In genomic region chr14:89573576-89573975, GRCm38 (mm10) we compare ENCODE assay signal across 24 mouse cellular contexts.
DNase-seq lines count a peak whose midpoint lies in the region; ATAC-seq and TF ChIP-seq lines count a peak whose summit lies in the region.
"Had no signal": no experiment of that assay in that cellular context is flagged by ENCODE, and none has a peak within 500 bp of the region (broad histone marks: within the 10 kb centered on the region; RNA-seq: fewer than 3 reads in every experiment).

No protein-coding gene starts in this region.

- no peak overlapping the region for H3K4me3 ChIP-seq in liver, adult 2 months (ENCODE audit: insufficient read depth, low read depth, low read length)
- H3K4me3 ChIP-seq in liver, embryonic 11.5 days (ENCODE audit: low read depth, low read length), result no peak overlapping the region
- H3K4me3 ChIP-seq: embryonic facial prominence, embryonic 12.5 days; embryonic facial prominence, embryonic 15.5 days; erythroblast, embryonic 14.5 days; forebrain, embryonic 10.5 days; forebrain, embryonic 12.5 days had no signal

- TF ChIP-seq POLR2A in liver, adult 2 months (IDR thresholded peaks at IDR 0.05; ENCODE audit: extremely low read depth, insufficient read depth, low read length), result no peak

- ATAC-seq in liver, embryonic 11.5 days (replicated peaks; ENCODE audit: low FRiP score), result no peak
- ATAC-seq in cerebellum, adult (ENCODE audit: insufficient number of reproducible peaks, low FRiP score, low TSS enrichment), result no peak
- ATAC-seq: activated CD4-positive, CD25-positive, alpha-beta regulatory T cell, adult 4 months; forebrain, embryonic 14.5 days; forebrain, embryonic 16.5 days; Patski had no signal

- no peak overlapping the region for H3K9ac ChIP-seq in liver, adult 2 months (ENCODE audit: low read depth, low read length)
- H3K9ac ChIP-seq in liver, embryonic 11.5 days (ENCODE audit: low read depth, low read length), result no peak overlapping the region
- H3K9ac ChIP-seq: embryonic facial prominence, embryonic 12.5 days; embryonic facial prominence, embryonic 15.5 days; forebrain, embryonic 12.5 days had no signal

- no peak overlapping the region for H3K27ac ChIP-seq in liver, adult 2 months (replicated peaks; ENCODE audit: insufficient read depth, low read depth, low read length)
- H3K27ac ChIP-seq in liver, embryonic 11.5 days (ENCODE audit: low read depth, low read length), result no peak overlapping the region
- H3K27ac ChIP-seq: embryonic facial prominence, embryonic 12.5 days; embryonic facial prominence, embryonic 15.5 days; forebrain, embryonic 10.5 days; forebrain, embryonic 12.5 days had no signal

- H3K36me3 ChIP-seq in liver, adult 2 months (ENCODE audit: control insufficient read depth, insufficient read depth, low read length), result no peaks in the 10 kb centered on the region
- no peaks in the 10 kb centered on the region for H3K36me3 ChIP-seq in liver, embryonic 11.5 days (ENCODE audit: control insufficient read depth, insufficient read depth, low read length)
- H3K36me3 ChIP-seq: embryonic facial prominence, embryonic 12.5 days; embryonic facial prominence, embryonic 15.5 days; forebrain, embryonic 10.5 days; forebrain, embryonic 12.5 days had no signal

- DNase-seq in liver, adult 2 months (ENCODE audit: extremely low read depth, low read depth, low spot score), result peak; percentile 9
- no peak for DNase-seq in liver, embryonic 11.5 days (ENCODE audit: low spot score)
- DNase-seq in retina, embryonic 14.5 days (ENCODE audit: low spot score), result peak; percentile 60
- DNase-seq in layer of hippocampus, postnatal 25 days (ENCODE audit: extremely low spot score in 1 of 2, low spot score in 1 of 2), result no peak
- DNase-seq: adrenal gland, adult 8-10 months; adrenal gland, postnatal 14 days; adrenal gland, postnatal 36 days; cerebellum, adult 11 months; cerebellum, adult 18-20 months; cerebellum, adult 8-10 months; cerebellum, adult 9-11 months; cerebellum, postnatal 14 days; cerebellum, postnatal 36 days; embryo, embryonic 11 days had no signal

- no peaks in the 10 kb centered on the region for H3K4me1 ChIP-seq in liver, adult 2 months (ENCODE audit: control insufficient read depth, insufficient read depth, low read length)
- no peaks in the 10 kb centered on the region for H3K4me1 ChIP-seq in liver, embryonic 11.5 days (replicated peaks; ENCODE audit: control insufficient read depth, insufficient read depth, low read length)
- H3K4me1 ChIP-seq: embryonic facial prominence, embryonic 12.5 days; embryonic facial prominence, embryonic 15.5 days; forebrain, embryonic 10.5 days; forebrain, embryonic 12.5 days had no signal

- 64% methylated on average over 3 of the region's 3 CpGs for WGBS in liver, adult 2 months
- WGBS in liver, embryonic 11.5 days, result 65% methylated on average over 3 of the region's 3 CpGs

- no peaks in the 10 kb centered on the region for H3K79me2 ChIP-seq in liver, adult 2 months (ENCODE audit: control insufficient read depth, insufficient read depth, low read length)

- H3K9me3 ChIP-seq in liver, embryonic 11.5 days (ENCODE audit: control insufficient read depth, low read length), result no peaks in the 10 kb centered on the region
- H3K9me3 ChIP-seq: embryonic facial prominence, embryonic 12.5 days; embryonic facial prominence, embryonic 15.5 days; forebrain, embryonic 10.5 days; forebrain, embryonic 12.5 days had no signal

- H3K4me2 ChIP-seq in liver, embryonic 11.5 days, result no peak overlapping the region
- H3K4me2 ChIP-seq: embryonic facial prominence, embryonic 12.5 days; embryonic facial prominence, embryonic 15.5 days; forebrain, embryonic 12.5 days had no signal

- TF ChIP-seq CTCF in liver, adult 2 months (IDR thresholded peaks at IDR 0.05; ENCODE audit: low read depth, low read length), result no peak

- no peaks in the 10 kb centered on the region for H3K27me3 ChIP-seq in liver, adult 2 months (ENCODE audit: control insufficient read depth, insufficient read depth, low read length)
- H3K27me3 ChIP-seq in liver, embryonic 11.5 days (replicated peaks; ENCODE audit: control insufficient read depth, insufficient read depth, low read length), result no peaks in the 10 kb centered on the region
- H3K27me3 ChIP-seq: embryonic facial prominence, embryonic 12.5 days; embryonic facial prominence, embryonic 15.5 days; forebrain, embryonic 12.5 days had no signal

Comparison
In these comparisons a context has a peak if more than half of its experiments do, and no peak if none do; other contexts are left out.
1. DNase-seq: peak in liver, adult 2 months (single experiment) and retina, embryonic 14.5 days (single experiment); none in liver, embryonic 11.5 days (single experiment) and layer of hippocampus, postnatal 25 days (0 of 2).